Mouse (Mus musculus) erythroblast, embryonic 14.5 days (primary cell): ENCODE data around the gene Pigq.

ENCODE experiments used
- GATA1 ChIP-seq: IDR thresholded peaks from 2 replicates; pipeline ENCODE4 v1.6.1; 2012; ENCODE audit warnings: low read length, inconsistent platforms, mixed read lengths
- TAL1 ChIP-seq: IDR thresholded peaks from 3 replicates; pipeline ENCODE4 v1.6.1; 2012; ENCODE audit warnings: low read length, inconsistent platforms, mixed read lengths

GRCm38 (mm10) chr17:25953161-25953560 is 8.4 kb upstream of the Pigq start:
- TF ChIP-seq TAL1 (no peak), GATA1 (no peak)
